Mouse (Mus musculus): ENCODE results near the gene Auh.

- no peak for TF ChIP-seq POLR2A (IDR thresholded peaks at IDR 0.05; ENCODE audit: borderline replicate concordance, extremely low read depth, insufficient read depth, insufficient read length, poor library complexity, severe bottlenecking)
- no peak for TF ChIP-seq CTCF (IDR thresholded peaks at IDR 0.05; ENCODE audit: borderline replicate concordance, extremely low read depth, insufficient read depth, insufficient read length)
Measured at GRCm38 (mm10) chr13:52831037-52831757, 98.3 kb downstream of the Auh start.

Data from brain, embryonic 14.5 days (tissue).